Mouse (Mus musculus): ENCODE measurements around the gene Bcl9l. TPM values are rescaled to one million over a fixed set of nuclear protein-coding genes. Genes with fewer than 3 reads are reported as not detected.
A peak's percentile ranks its signal among the peaks of the same experiment; 100 is the strongest.

Gene Bcl9l
- polyA plus RNA-seq, 1 experiment from 2014 or later, result 12.6 TPM

DNA sequence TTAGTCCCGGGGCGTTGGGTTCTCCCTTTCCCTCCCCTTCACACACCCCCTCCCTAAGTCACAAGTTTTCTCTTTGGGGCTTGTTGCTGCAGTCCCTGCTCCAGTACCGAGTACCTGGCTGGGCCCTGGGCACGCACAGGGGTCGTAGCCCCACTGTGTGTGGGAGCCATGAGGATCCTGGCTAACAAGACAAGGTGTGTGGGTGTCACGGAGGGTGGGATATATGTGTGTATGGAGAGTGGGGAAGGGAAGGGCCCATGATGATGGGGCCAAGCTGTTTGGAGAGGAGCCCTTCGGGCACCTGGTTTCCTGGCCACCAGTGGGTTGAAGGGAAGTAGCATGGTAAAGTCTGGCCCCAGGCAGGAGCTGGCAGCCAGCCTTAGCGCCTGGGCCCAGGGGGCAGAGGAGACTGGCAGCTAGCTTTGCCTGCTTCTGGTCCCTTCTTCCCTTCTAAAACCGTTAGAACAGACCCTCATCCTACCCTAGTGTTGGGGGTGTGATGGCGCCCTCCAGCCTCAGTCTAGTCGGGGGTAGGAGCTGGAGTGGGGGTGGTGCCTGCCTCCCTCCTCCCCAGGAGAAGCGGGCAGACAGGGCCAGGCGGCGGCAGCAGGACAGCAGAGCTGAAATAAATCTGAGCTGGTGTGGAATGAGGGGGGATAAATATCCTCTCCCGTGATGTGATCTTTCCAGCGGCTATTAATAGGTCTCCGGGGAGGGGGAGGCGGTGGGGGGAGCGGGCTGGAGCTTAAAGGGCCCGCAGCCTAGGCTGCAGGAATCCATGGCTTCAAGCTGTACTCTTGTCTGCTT is 16.9 kb downstream of the Bcl9l start:
- Histone ChIP-seq H3K4me1 (ENCODE audit: control insufficient read depth, insufficient read depth, low read length) (peaks cover 48% of the 10 kb centered on the region), H3K4me3 (replicated peaks; ENCODE audit: low read depth, low read length) (peak overlapping the region; percentile 34), H3K9me3 (ENCODE audit: control insufficient read depth, low read length) (no peaks in the 10 kb centered on the region), H3K9ac (replicated peaks; ENCODE audit: low read length) (peak overlapping the region; percentile 61), H3K36me3 (ENCODE audit: control insufficient read depth, insufficient read depth, low read length) (peaks cover 14% of the 10 kb centered on the region), H3K27me3 (ENCODE audit: control insufficient read depth, insufficient read depth, low read length) (no peaks in the 10 kb centered on the region), H3K4me2 (ENCODE audit: low read length) (peak overlapping the region; percentile 82), H3K27ac (replicated peaks; ENCODE audit: low read depth, low read length) (peak overlapping the region; percentile 89)
- peak; percentile 12 for ATAC-seq (ENCODE audit: low FRiP score, low TSS enrichment)
- peak; percentile 85 for DNase-seq
- 3% methylated on average over 20 of the region's 20 CpGs for WGBS

DNA sequence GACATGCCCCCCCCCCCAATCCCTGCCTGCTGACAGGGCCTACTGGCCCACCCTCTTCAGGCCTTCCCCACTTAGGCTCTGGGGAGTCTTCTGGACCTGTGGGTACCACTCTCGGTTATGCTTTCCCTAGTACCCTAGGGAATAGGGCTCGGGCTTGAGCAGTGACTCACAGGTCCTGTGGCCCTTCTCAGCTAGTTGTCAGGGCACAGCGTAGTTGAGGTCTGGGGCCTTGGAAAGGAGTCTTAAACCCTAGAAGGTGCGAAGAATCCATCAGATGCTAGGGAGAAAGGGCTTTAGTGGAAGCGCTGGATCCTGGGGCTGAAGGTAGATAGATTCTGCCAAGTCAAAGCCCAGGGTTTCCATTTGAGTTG is 17.5 kb downstream of the Bcl9l start:
- H3K9me3 ChIP-seq (ENCODE audit: control insufficient read depth, low read length), result no peaks in the 10 kb centered on the region
- H3K4me1 ChIP-seq (ENCODE audit: control insufficient read depth, insufficient read depth, low read length), result peaks cover 45% of the 10 kb centered on the region
- ATAC-seq (ENCODE audit: low FRiP score, low TSS enrichment) (no peak), DNase-seq (no peak)
- H3K27ac ChIP-seq (replicated peaks; ENCODE audit: low read depth, low read length), result peak overlapping the region; percentile 89
- H3K4me3 ChIP-seq (replicated peaks; ENCODE audit: low read depth, low read length), result peak overlapping the region; percentile 34; the same call in 1 of the 2 replicates
- WGBS, result 28% methylated on average over 5 of the region's 5 CpGs
- H3K27me3 ChIP-seq (ENCODE audit: control insufficient read depth, insufficient read depth, low read length), result no peaks in the 10 kb centered on the region
- H3K9ac ChIP-seq (replicated peaks; ENCODE audit: low read length), result peak overlapping the region; percentile 61
- peak overlapping the region; percentile 82 for H3K4me2 ChIP-seq (ENCODE audit: low read length)
- H3K36me3 ChIP-seq (ENCODE audit: control insufficient read depth, insufficient read depth, low read length), result peaks cover 18% of the 10 kb centered on the region

DNA sequence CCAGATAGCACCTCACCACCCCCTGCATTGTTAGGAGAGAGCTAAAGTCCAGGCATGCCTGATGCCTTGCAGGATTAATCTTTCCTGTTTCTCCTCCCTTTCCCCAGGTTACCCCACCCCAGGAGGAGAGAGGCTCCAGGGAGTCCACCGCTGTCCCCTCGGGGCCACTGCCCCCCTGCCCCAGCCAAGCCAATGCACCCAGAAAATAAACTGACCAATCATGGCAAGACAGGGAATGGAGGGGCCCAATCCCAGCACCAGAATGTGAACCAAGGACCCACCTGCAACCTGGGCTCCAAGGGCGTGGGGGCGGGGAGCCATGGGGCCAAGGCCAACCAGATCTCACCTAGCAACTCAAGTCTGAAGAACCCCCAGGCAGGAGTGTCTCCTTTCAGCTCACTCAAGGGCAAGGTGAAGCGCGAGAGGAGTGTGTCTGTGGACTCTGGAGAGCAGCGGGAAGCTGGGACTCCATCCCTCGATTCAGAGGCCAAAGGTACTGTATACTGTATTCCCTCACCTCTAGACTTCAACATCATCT is 18.1 kb downstream of the Bcl9l start:
- WGBS, result 52% methylated on average over 8 of the region's 8 CpGs
- Histone ChIP-seq H3K4me3 (replicated peaks; ENCODE audit: low read depth, low read length) (no peak overlapping the region), H3K9ac (replicated peaks; ENCODE audit: low read length) (peak overlapping the region; percentile 61; the same call in 1 of the 2 replicates), H3K36me3 (ENCODE audit: control insufficient read depth, insufficient read depth, low read length) (peaks cover 22% of the 10 kb centered on the region), H3K27me3 (ENCODE audit: control insufficient read depth, insufficient read depth, low read length) (no peaks in the 10 kb centered on the region), H3K27ac (replicated peaks; ENCODE audit: low read depth, low read length) (peak overlapping the region; percentile 89), H3K9me3 (ENCODE audit: control insufficient read depth, low read length) (no peaks in the 10 kb centered on the region), H3K4me2 (ENCODE audit: low read length) (peak overlapping the region; percentile 82), H3K4me1 (ENCODE audit: control insufficient read depth, insufficient read depth, low read length) (peaks cover 45% of the 10 kb centered on the region)
- DNase-seq (no peak), ATAC-seq (ENCODE audit: low FRiP score, low TSS enrichment) (no peak)

DNA sequence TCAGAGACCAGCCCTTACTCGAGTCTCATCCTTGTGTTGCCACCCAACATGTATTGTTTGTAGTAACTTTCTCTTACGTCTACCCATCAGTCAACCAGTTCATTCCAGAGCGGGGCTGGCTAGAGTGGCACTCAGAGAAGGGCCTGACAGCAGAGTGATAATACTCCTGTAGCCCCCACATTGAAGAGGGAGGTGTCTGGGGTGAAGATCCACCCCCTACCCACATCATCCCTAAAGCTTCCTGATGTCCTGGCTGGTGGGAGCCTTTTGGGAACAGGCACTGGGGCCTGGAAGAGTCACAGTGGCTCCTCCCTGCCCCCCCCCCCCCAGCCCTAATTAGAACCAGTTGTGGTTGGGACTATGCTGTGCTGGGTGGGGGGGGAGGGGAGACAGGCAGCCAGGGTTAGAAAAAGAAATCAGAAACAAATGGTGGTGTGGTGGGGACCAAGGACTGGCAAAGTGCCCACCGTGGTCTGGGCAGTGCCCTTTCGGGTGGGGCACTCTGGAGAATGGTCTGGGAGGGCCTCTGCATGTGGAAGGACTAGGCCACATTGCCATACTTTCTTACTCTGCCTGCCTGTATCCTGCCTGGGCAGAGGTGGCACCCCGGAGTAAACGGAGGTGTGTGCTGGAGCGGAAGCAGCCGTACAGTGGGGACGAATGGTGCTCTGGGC is 18.7 kb downstream of the Bcl9l start:
- no peaks in the 10 kb centered on the region for H3K27me3 ChIP-seq (ENCODE audit: control insufficient read depth, insufficient read depth, low read length)
- ATAC-seq (ENCODE audit: low FRiP score, low TSS enrichment) (no peak), DNase-seq (no peak)
- peaks cover 44% of the 10 kb centered on the region for H3K4me1 ChIP-seq (ENCODE audit: control insufficient read depth, insufficient read depth, low read length)
- H3K9ac ChIP-seq (replicated peaks; ENCODE audit: low read length), result no peak overlapping the region
- no peak overlapping the region for H3K27ac ChIP-seq (replicated peaks; ENCODE audit: low read depth, low read length)
- peaks cover 28% of the 10 kb centered on the region for H3K36me3 ChIP-seq (ENCODE audit: control insufficient read depth, insufficient read depth, low read length)
- H3K4me3 ChIP-seq (replicated peaks; ENCODE audit: low read depth, low read length), result no peak overlapping the region
- H3K9me3 ChIP-seq (ENCODE audit: control insufficient read depth, low read length), result no peaks in the 10 kb centered on the region
- WGBS, result 57% methylated on average over 10 of the region's 10 CpGs
- no peak overlapping the region for H3K4me2 ChIP-seq (ENCODE audit: low read length)

DNA sequence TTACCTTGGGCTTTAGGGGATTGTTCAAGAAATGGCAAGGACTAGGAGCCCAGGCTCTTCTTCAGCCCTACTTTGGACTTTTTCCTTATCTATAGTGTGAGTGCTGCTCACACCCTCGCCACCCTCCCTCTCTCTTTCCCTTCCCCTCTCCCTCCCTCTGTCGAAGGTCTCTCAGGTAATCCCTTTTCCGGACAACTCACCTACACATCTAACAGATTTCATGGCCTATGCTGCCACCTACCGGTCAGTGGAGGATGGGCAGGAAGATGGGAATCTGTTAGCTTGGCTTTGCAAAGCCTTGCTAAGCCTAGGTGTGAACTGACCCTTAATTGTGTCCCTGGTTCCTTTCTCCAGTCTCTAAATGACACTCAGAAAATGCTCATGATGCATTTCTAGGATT is 19.4 kb downstream of the Bcl9l start:
- ATAC-seq (ENCODE audit: low FRiP score, low TSS enrichment) (no peak), DNase-seq (peak; percentile 92)
- Histone ChIP-seq H3K4me1 (ENCODE audit: control insufficient read depth, insufficient read depth, low read length) (peaks cover 37% of the 10 kb centered on the region), H3K36me3 (ENCODE audit: control insufficient read depth, insufficient read depth, low read length) (peaks cover 35% of the 10 kb centered on the region), H3K9me3 (ENCODE audit: control insufficient read depth, low read length) (no peaks in the 10 kb centered on the region), H3K27ac (replicated peaks; ENCODE audit: low read depth, low read length) (no peak overlapping the region), H3K4me2 (ENCODE audit: low read length) (no peak overlapping the region), H3K27me3 (ENCODE audit: control insufficient read depth, insufficient read depth, low read length) (no peaks in the 10 kb centered on the region), H3K4me3 (replicated peaks; ENCODE audit: low read depth, low read length) (no peak overlapping the region), H3K9ac (replicated peaks; ENCODE audit: low read length) (no peak overlapping the region)
- 3% methylated on average over 4 of the region's 4 CpGs for WGBS

DNA sequence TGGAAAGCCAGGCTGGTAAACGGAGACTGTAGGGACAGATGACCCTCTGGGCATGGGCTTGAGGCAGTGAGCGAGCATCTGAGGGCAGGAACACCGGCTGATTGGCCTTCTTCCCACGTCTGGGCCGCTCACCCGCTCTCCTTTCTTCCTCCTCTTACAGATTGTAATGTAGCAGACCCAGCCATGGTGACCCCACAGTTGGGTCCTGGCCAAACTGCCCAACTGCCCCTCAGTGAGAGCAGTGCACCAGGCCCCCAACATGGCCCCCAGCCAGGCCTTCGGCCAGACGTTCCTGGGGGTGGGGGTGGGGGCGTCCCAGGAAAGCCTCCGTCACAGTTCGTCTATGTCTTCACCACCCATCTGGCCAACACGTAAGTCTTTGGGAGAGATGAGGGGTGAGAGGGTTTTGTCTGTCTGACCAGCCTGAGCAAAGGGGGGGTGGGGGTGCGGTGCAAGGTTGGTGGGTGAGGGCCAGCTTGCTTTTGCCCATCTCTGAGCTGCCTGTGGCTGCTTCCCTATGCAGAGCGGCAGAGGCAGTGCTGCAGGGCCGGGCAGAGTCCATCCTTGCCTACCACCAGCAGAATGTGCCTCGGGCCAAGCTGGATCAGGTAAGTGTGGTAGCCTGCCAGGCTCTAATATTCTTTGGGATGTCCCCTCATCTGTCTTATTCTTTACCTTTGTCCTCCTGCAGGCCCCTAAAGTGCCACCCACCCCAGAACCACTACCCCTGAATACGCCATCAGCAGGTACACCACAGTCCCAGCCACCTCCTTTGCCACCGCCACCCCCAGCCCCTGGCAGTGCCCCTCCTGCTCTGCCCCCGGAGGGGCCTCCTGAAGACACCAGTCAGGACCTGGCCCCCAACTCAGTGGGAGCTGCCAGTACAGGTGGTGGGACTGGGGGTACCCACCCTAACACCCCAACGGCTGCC is 22.5 kb downstream of the Bcl9l start:
- Histone ChIP-seq H3K9me3 (ENCODE audit: control insufficient read depth, low read length) (no peaks in the 10 kb centered on the region), H3K4me3 (replicated peaks; ENCODE audit: low read depth, low read length) (no peak overlapping the region), H3K36me3 (ENCODE audit: control insufficient read depth, insufficient read depth, low read length) (peaks cover 59% of the 10 kb centered on the region), H3K4me1 (ENCODE audit: control insufficient read depth, insufficient read depth, low read length) (peaks cover 16% of the 10 kb centered on the region), H3K27me3 (ENCODE audit: control insufficient read depth, insufficient read depth, low read length) (no peaks in the 10 kb centered on the region), H3K9ac (replicated peaks; ENCODE audit: low read length) (no peak overlapping the region), H3K4me2 (ENCODE audit: low read length) (no peak overlapping the region), H3K27ac (replicated peaks; ENCODE audit: low read depth, low read length) (no peak overlapping the region)
- DNase-seq, result no peak
- WGBS, result 78% methylated on average over 20 of the region's 20 CpGs
- ATAC-seq (ENCODE audit: low FRiP score, low TSS enrichment), result no peak

DNA sequence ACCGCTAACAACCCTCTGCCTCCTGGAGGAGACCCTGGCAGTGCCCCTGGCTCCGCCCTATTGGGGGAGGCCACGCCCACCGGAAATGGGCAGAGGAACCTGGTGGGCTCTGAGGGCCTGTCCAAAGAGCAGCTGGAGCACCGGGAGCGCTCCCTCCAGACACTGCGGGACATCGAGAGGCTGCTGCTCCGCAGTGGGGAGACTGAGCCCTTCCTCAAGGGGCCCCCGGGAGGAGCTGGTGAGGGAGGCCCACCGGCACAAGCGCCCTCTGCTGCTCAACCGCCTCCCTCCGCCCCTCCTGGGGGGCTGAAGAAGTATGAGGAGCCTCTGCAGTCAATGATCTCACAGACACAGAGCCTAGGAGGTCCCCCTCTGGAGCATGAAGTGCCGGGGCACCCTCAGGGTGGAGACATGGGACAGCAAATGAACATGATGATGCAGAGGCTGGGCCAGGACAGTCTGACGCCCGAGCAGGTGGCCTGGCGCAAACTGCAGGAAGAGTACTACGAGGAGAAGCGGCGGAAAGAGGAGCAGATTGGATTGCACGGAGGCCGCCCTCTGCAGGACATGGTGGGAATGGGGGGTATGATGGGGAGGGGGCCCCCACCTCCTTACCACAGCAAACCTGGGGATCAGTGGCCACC is 23.3 kb downstream of the Bcl9l start:
- H3K4me2 ChIP-seq (ENCODE audit: low read length), result no peak overlapping the region
- 56% methylated on average over 23 of the region's 23 CpGs for WGBS
- no peaks in the 10 kb centered on the region for H3K9me3 ChIP-seq (ENCODE audit: control insufficient read depth, low read length)
- H3K27me3 ChIP-seq (ENCODE audit: control insufficient read depth, insufficient read depth, low read length), result no peaks in the 10 kb centered on the region
- no peak overlapping the region for H3K9ac ChIP-seq (replicated peaks; ENCODE audit: low read length)
- H3K4me3 ChIP-seq (replicated peaks; ENCODE audit: low read depth, low read length), result no peak overlapping the region
- peaks cover 10% of the 10 kb centered on the region; the same call in 1 of the 2 replicates for H3K4me1 ChIP-seq (ENCODE audit: control insufficient read depth, insufficient read depth, low read length)
- peaks cover 56% of the 10 kb centered on the region for H3K36me3 ChIP-seq (ENCODE audit: control insufficient read depth, insufficient read depth, low read length)
- no peak for ATAC-seq (ENCODE audit: low FRiP score, low TSS enrichment)
- no peak overlapping the region for H3K27ac ChIP-seq (replicated peaks; ENCODE audit: low read depth, low read length)
- DNase-seq, result no peak

DNA sequence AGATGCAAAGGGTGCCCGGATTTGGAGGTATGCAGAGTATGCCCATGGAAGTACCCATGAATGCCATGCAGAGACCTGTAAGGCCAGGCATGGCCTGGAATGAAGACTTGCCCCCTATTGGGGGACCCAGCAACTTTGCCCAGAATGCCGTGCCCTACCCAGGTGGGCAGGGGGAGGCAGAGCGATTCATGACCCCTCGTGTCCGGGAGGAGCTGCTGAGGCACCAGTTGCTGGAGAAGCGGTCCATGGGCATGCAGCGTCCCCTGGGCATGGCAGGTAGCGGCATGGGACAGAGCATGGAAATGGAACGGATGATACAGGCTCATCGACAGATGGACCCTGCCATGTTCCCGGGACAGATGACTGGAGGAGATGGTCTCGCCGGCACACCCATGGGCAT is 23.9 kb downstream of the Bcl9l start:
- Histone ChIP-seq H3K4me2 (ENCODE audit: low read length) (no peak overlapping the region), H3K4me1 (ENCODE audit: control insufficient read depth, insufficient read depth, low read length) (peaks cover 10% of the 10 kb centered on the region; the same call in 1 of the 2 replicates), H3K9ac (replicated peaks; ENCODE audit: low read length) (no peak overlapping the region), H3K27me3 (ENCODE audit: control insufficient read depth, insufficient read depth, low read length) (no peaks in the 10 kb centered on the region), H3K9me3 (ENCODE audit: control insufficient read depth, low read length) (no peaks in the 10 kb centered on the region), H3K36me3 (ENCODE audit: control insufficient read depth, insufficient read depth, low read length) (peaks cover 51% of the 10 kb centered on the region), H3K4me3 (replicated peaks; ENCODE audit: low read depth, low read length) (no peak overlapping the region), H3K27ac (replicated peaks; ENCODE audit: low read depth, low read length) (no peak overlapping the region)
- ATAC-seq (ENCODE audit: low FRiP score, low TSS enrichment) (no peak), DNase-seq (no peak)
- 94% methylated on average over 13 of the region's 13 CpGs for WGBS
